Mouse (Mus musculus) stomach, postnatal 0 days (tissue): ENCODE results near the gene Reg4. TPM values are rescaled to one million over a fixed set of nuclear protein-coding genes. Genes with fewer than 3 reads are reported as not detected.

ENCODE experiments used
- ATAC-seq: fragments of 200-750 bp; cut with Nextera tagmentation; 2 replicates; pipeline ENCODE4 v1.8.0; 2017; ENCODE audit not compliant: low FRiP score, low TSS enrichment
- DNase-seq: peaks from one replicate; pipeline ENCODE4 v3.0.0-alpha.2; 2016; ENCODE audit warnings: low spot score
- H3K27ac ChIP-seq: fragments of 300-500 bp; sonication (generic); replicated peaks from 2 replicates; pipeline ENCODE4 v1.5.1; 2014; ENCODE audit warnings: mild to moderate bottlenecking, control low read depth
- H3K27me3 ChIP-seq: fragments of 300-500 bp; sonication (generic); 2 replicates; pipeline ENCODE4 v1.6.1; 2014; ENCODE audit warnings: low read length; ENCODE audit not compliant: control insufficient read depth, insufficient read depth
- H3K36me3 ChIP-seq: fragments of 300-500 bp; sonication (generic); 2 replicates; pipeline ENCODE4 v1.6.1; 2014; ENCODE audit warnings: low read length, mixed read lengths; ENCODE audit not compliant: control insufficient read depth, insufficient read depth
- H3K4me1 ChIP-seq: fragments of 300-500 bp; sonication (generic); replicated peaks from 2 replicates; pipeline ENCODE4 v1.6.1; 2014; ENCODE audit warnings: antibody characterized with exemption; ENCODE audit not compliant: control insufficient read depth, insufficient read depth
- H3K4me2 ChIP-seq: fragments of 300-500 bp; sonication (generic); replicated peaks from 2 replicates; pipeline ENCODE4 v1.6.1; 2014; ENCODE audit warnings: low read depth, mild to moderate bottlenecking, control low read depth, moderate library complexity
- H3K4me3 ChIP-seq: fragments of 300-500 bp; sonication (generic); 2 replicates; pipeline ENCODE4 v1.5.1; 2014; ENCODE audit warnings: low read depth, low read length, control low read depth
- H3K9ac ChIP-seq: fragments of 300-500 bp; sonication (generic); 2 replicates; pipeline ENCODE4 v1.6.1; 2014; ENCODE audit warnings: mild to moderate bottlenecking, low read length, control low read depth, mixed read lengths
- H3K9me3 ChIP-seq: fragments of 300-500 bp; sonication (generic); 2 replicates; pipeline ENCODE4 v1.6.1; 2016; ENCODE audit warnings: low read length; ENCODE audit not compliant: control insufficient read depth
- CTCF ChIP-seq: IDR thresholded peaks from 2 replicates; pipeline ENCODE4 v1.5.1; 2016; ENCODE audit warnings: antibody characterized with exemption, low read depth, mild to moderate bottlenecking, moderate library complexity
- EP300 ChIP-seq: optimal IDR thresholded peaks from 2 replicates; pipeline ENCODE3; 2016; ENCODE audit warnings: antibody characterized with exemption
- WGBS: fragments of 180-500 bp; shearing (Covaris S2); extraction: QIAGEN DNeasy Blood & Tissue Kit; methylation state at CpG from one replicate; pipeline ENCODE4 v1.1.7; 2014; 5-methylcytosine and 5-hydroxymethylcytosine counted together
- polyA plus RNA-seq: library from polyadenylated mRNA; unstranded; fragments of >200 nt; fragmentation: Nextera tagmentation; extraction: Ambion mirVana; gene quantifications from 2 replicates; pipeline ENCODE4 v1.2.1, GENCODE M21; 2015

The Reg4 gene
- polyA plus RNA-seq, 1 experiment from 2014 or later: not detected

DNA sequence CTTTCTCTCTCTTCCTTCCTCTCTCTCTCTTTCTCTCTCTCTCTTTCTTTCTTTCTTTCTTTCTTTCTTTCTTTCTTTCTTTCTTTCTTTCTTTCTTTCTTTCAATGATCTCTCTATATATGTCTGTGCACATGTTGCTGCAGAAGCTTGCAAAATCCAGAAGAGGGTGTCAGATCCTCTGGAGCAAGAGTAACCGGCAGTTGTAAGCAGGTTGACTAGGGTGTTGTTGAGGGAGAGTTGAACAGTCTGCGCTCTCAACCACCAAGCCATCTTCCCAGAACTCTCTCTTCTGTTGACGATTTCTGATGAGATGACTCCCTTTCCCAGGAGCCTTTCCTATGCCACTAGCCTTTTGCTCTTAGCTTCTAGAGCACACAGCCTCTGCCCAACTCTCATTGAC is 20.1 kb downstream of the Reg4 start:
- 66% methylated on average over 3 of the region's 3 CpGs for WGBS
- no peaks in the 10 kb centered on the region for H3K4me1 ChIP-seq
- H3K9ac ChIP-seq: no peak overlapping the region
- H3K27ac ChIP-seq: no peak overlapping the region
- ATAC-seq (peak; percentile 18; the same call in 1 of the 2 replicates), DNase-seq (no peak)
- TF ChIP-seq EP300: no peak
- peak; percentile 58 for TF ChIP-seq CTCF
- no peaks in the 10 kb centered on the region for H3K9me3 ChIP-seq
- no peaks in the 10 kb centered on the region for H3K36me3 ChIP-seq
- no peak overlapping the region for H3K4me3 ChIP-seq
- no peak overlapping the region for H3K4me2 ChIP-seq
- no peaks in the 10 kb centered on the region for H3K27me3 ChIP-seq

DNA sequence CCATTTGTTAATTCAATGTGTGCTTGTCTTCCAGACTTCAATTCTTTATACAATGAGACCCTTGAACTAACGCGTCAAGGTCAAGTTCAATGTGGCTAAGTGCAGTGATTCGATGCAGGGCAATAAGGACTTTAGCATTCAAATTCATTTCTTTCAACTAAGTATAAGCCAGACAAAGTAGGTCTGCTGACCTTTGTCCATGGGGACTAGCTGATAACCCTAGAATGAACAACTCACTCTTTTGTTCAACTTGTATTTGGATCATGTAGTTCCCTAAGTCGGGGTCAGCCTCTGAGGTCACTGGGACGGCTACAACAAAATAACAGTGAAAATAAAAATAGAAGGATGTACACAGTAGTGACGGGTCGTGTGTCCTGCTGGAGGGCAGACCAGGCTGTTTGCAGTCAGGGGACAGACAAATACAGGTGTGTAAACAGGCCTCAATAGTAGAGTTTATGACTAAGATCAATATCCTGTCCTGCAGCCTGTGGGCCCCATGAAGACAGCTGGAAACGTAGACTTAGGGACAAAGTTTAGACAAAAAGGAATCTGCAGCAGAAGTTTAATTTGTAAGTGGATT is 20.6 kb downstream of the Reg4 start:
- Histone ChIP-seq H3K9ac (no peak overlapping the region), H3K4me1 (no peaks in the 10 kb centered on the region), H3K36me3 (no peaks in the 10 kb centered on the region), H3K27me3 (no peaks in the 10 kb centered on the region), H3K9me3 (no peaks in the 10 kb centered on the region), H3K27ac (no peak overlapping the region), H3K4me2 (no peak overlapping the region), H3K4me3 (no peak overlapping the region)
- 46% methylated on average over 8 of the region's 8 CpGs for WGBS
- no peak for DNase-seq
- TF ChIP-seq CTCF (no peak), EP300 (no peak)
- ATAC-seq: no peak

DNA sequence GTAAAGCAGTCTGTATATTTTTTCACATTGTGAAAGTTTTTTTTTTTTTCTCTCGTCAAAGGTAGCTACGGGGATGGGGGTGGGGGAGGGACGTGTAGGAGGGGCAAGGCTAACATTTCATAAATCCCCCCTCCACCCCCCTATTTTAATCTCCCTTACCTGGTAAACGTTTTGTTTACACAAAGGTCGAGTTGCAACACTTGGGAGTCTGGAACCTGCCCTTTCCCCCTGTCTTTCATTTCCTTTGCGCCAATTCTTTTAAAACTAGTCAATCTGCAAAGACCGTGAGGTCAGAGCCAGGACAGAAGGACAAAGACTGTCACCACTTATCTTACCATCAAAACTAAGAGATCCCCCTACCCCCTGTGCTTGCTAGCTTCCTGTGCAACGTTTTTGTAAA is 23.9 kb downstream of the Reg4 start:
- ATAC-seq: no peak
- Histone ChIP-seq H3K4me2 (no peak overlapping the region), H3K27ac (no peak overlapping the region), H3K27me3 (no peaks in the 10 kb centered on the region), H3K9me3 (no peaks in the 10 kb centered on the region), H3K4me3 (no peak overlapping the region), H3K4me1 (no peaks in the 10 kb centered on the region), H3K36me3 (no peaks in the 10 kb centered on the region), H3K9ac (no peak overlapping the region)
- TF ChIP-seq EP300 (no peak), CTCF (no peak)
- DNase-seq: no peak
- WGBS: 12% methylated on average over 8 of the region's 8 CpGs

- TF ChIP-seq CTCF (no peak), EP300 (no peak)
- DNase-seq (no peak), ATAC-seq (no peak)
- Histone ChIP-seq H3K36me3 (no peaks in the 10 kb centered on the region), H3K9ac (no peak overlapping the region), H3K4me1 (no peaks in the 10 kb centered on the region), H3K4me2 (no peak overlapping the region), H3K27me3 (no peaks in the 10 kb centered on the region), H3K4me3 (no peak overlapping the region), H3K27ac (no peak overlapping the region), H3K9me3 (no peaks in the 10 kb centered on the region)
- WGBS: 41% methylated on average over 7 of the region's 7 CpGs
Observed at GRCm38 (mm10) chr3:98246985-98247751, 25.2 kb downstream of the Reg4 start.

DNA sequence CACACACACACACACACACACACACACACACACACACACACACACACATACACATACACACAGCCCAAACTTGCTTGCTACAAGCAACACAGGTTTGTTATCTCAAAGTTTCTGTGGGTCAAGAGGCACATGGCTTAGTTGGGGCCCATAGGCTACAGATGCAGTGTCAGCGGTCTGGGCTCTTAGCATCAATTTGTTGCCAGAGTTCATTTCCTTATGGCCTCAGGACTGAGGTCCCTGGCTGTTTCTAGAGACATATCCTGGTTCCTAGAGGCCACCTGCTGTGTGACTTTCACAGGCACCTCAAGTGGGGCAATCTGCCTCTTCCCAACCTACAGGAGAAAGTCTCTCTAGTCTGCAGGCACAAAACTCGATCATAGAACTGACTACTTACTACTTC is 27.4 kb downstream of the Reg4 start:
- Histone ChIP-seq H3K4me1 (no peaks in the 10 kb centered on the region), H3K36me3 (no peaks in the 10 kb centered on the region), H3K27ac (peak overlapping the region; percentile 9; the same call in 1 of the 2 replicates), H3K9ac (no peak overlapping the region), H3K9me3 (no peaks in the 10 kb centered on the region), H3K4me2 (no peak overlapping the region), H3K4me3 (no peak overlapping the region), H3K27me3 (no peaks in the 10 kb centered on the region)
- WGBS: 79% methylated on average over 2 of the region's 2 CpGs
- DNase-seq: no peak
- no peak for TF ChIP-seq CTCF
- TF ChIP-seq EP300: no peak
- ATAC-seq: peak; percentile 45

DNA sequence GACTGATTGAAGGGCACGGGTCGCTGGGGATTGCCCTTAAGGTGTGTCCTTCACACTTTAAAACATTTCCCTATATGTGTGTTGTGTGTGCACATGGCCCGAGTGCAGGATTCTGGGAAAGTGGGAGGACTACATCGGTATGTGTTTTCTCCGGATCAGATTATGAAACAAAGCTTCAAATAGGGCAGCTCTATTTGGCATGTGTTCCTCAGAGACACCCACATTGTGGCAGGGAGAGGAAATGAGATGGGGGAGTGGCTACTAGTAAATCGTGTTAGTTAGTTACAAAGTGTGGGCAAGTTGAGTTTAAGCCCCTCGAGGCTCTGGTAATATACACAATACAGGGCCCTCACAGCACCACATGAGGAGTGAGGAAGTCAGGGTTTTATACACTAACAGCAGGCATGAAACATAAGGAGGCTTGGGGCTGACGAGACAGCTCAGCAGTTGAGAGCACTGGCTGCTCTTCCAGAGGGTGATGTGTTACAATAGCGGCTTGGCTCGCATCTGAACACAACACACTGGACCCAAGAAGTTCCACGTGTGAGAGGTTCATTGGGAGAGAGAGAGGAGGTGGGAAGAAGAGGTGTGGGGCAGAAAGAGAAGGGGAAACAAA is 28.0 kb downstream of the Reg4 start:
- no peaks in the 10 kb centered on the region for H3K4me1 ChIP-seq
- H3K27me3 ChIP-seq: no peaks in the 10 kb centered on the region
- WGBS: 58% methylated on average over 11 of the region's 11 CpGs
- H3K4me2 ChIP-seq: no peak overlapping the region
- H3K9me3 ChIP-seq: no peaks in the 10 kb centered on the region
- no peaks in the 10 kb centered on the region for H3K36me3 ChIP-seq
- ATAC-seq (peak; percentile 39), DNase-seq (no peak)
- TF ChIP-seq EP300: no peak
- TF ChIP-seq CTCF: no peak
- H3K4me3 ChIP-seq: no peak overlapping the region
- H3K27ac ChIP-seq: no peak overlapping the region
- H3K9ac ChIP-seq: no peak overlapping the region
